Mouse (Mus musculus) midbrain, embryonic 13.5 days (tissue): Measurements from ENCODE around the gene Clec12a. TPM values are rescaled to one million over a fixed set of nuclear protein-coding genes. Genes with fewer than 3 reads are reported as not detected.

Experiments used
- polyA plus RNA-seq: library from polyadenylated mRNA; unstranded; fragments of >200 nt; fragmentation: Nextera tagmentation; extraction: Ambion mirVana; gene quantifications from 2 replicates; pipeline ENCODE4 v1.2.1, GENCODE M21; 2015

Gene Clec12a
- polyA plus RNA-seq, 1 experiment from 2014 or later: 0.23 TPM

Other genes with a start within 250 kb of the Clec12a start
- gene Clec2e, start 241.8 kb upstream of the Clec12a start, polyA plus RNA-seq: not detected in 2 replicates
- gene Clec2d, start 162.1 kb upstream of the Clec12a start, polyA plus RNA-seq: 0.13 TPM in 1 of 2 replicates, not detected in the other
- not detected in 2 replicates for gene Cd69, start 67.3 kb upstream of the Clec12a start, polyA plus RNA-seq
- gene 4922502D21Rik, start 10.9 kb upstream of the Clec12a start, polyA plus RNA-seq: not detected in 2 replicates
- 0.12 TPM in 1 of 2 replicates, not detected in the other for gene Clec12b, start 43.2 kb downstream of the Clec12a start, polyA plus RNA-seq
- gene Clec1b, start 54.6 kb downstream of the Clec12a start, polyA plus RNA-seq: 3.6 and 3.9 TPM in 2 replicates
- gene Clec9a, start 66.2 kb downstream of the Clec12a start, polyA plus RNA-seq: 0.22 and 0.23 TPM in 2 replicates
- gene Clec1a, start 109.3 kb downstream of the Clec12a start, polyA plus RNA-seq: 1.7 and 1.8 TPM in 2 replicates
- gene Olr1, start 164.5 kb downstream of the Clec12a start, polyA plus RNA-seq: not detected in 2 replicates
- gene Tmem52b, start 169.9 kb downstream of the Clec12a start, polyA plus RNA-seq: not detected in 2 replicates
- 159 and 164 TPM in 2 replicates for gene Gabarapl1, start 190.5 kb downstream of the Clec12a start, polyA plus RNA-seq
- not detected in 2 replicates for gene Klre1, start 235.2 kb downstream of the Clec12a start, polyA plus RNA-seq
- gene Klrd1, start 249.1 kb downstream of the Clec12a start, polyA plus RNA-seq: not detected in 2 replicates